Mouse (Mus musculus): ENCODE data around the gene Olfr1008. TPM values are rescaled to one million over a fixed set of nuclear protein-coding genes. Genes with fewer than 3 reads are reported as not detected.
"Not testable (repeated sequence)": the region's sequence is repeated elsewhere in the genome, so short reads cannot be mapped to it uniquely, and the experiment has no call there.

The Olfr1008 gene
- polyA plus RNA-seq (2016; fragmentation: Nextera tagmentation; extraction: Ambion mirVana), result not detected in 2 replicates

DNA sequence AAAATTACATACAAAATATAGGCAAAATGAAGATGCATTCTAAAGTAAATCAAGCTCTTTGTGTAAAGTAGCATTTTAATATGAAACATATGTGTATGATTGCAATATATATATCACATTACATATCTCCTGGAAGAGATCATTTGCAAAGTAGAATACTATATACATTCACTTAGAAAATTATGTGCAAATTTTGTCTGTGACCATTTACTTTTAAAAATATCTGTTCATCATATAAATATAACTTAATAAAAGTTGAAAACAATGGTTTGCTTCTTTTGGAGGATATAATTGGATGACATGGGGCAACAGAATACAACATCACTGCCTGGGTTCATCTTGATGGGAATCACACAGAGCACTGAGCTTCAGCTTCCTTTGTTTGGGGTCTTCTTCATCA, at the start of gene Olfr1008:
Olfr1008 (plus strand) TSS at position 301 of the 400 bp plus-strand sequence.
- H3K27ac ChIP-seq, result no peak within 1 kb of the TSS
- H3K4me2 ChIP-seq, result no peak within 1 kb of the TSS
- no peaks in the 10 kb centered on the region for H3K4me1 ChIP-seq (replicated peaks)
- no peak within 1 kb of the TSS for H3K9ac ChIP-seq (replicated peaks)
- no peak for ATAC-seq (ENCODE audit: insufficient number of reproducible peaks, insufficient read depth, low FRiP score, low TSS enrichment, low read depth)
- no peaks in the 10 kb centered on the region for H3K36me3 ChIP-seq
- H3K27me3 ChIP-seq, result no peaks in the 10 kb centered on the region
- no peak within 1 kb of the TSS for H3K4me3 ChIP-seq (replicated peaks)
- H3K9me3 ChIP-seq, result peaks cover 4% of the 10 kb centered on the region; the same call in 1 of the 2 replicates

DNA sequence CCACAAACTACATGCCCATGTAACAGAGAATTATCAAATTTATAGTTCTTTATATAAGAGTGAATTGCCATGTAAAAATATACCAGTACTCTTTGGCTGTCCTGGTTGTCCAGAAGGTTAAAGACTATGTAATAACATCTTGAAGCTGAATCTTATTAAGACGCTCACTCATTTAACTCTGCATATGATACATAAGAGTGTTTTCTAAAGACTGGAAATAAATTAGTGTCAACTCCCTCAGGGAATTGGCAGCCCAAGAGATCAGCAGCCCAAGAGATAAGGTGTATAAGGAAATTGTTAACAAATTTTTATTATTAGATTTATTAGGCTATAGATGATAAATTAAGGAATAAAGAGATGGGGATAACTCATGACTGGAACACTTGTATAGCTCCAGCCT, 38.6 kb upstream of the Olfr1008 start, which contains the start of gene Olfr1002:
Olfr1002 (minus strand) TSS at position 101 of the 400 bp plus-strand sequence.
- H3K4me1 ChIP-seq (replicated peaks), result no peaks in the 10 kb centered on the region
- no peak within 1 kb of the TSS for H3K4me2 ChIP-seq
- no peaks in the 10 kb centered on the region for H3K27me3 ChIP-seq
- no peaks in the 10 kb centered on the region for H3K36me3 ChIP-seq
- H3K27ac ChIP-seq, result no peak within 1 kb of the TSS
- H3K9me3 ChIP-seq, result no peaks in the 10 kb centered on the region
- 93% methylated on average over 1 of the region's 1 CpGs for whole genome bisulfite sequencing
- H3K4me3 ChIP-seq (replicated peaks), result no peak within 1 kb of the TSS
- no peak for ATAC-seq (ENCODE audit: insufficient number of reproducible peaks, insufficient read depth, low FRiP score, low TSS enrichment, low read depth)
- H3K9ac ChIP-seq (replicated peaks), result no peak within 1 kb of the TSS

GRCm38 (mm10) chr2:85664355-85664754, 24.9 kb upstream of the Olfr1008 start, which contains the start of gene Olfr154:
TSS of gene Olfr154 (minus strand) at chr2:85664455.
- not testable (repeated sequence) for H3K4me2 ChIP-seq; H3K4me3 ChIP-seq (replicated peaks); H3K9ac ChIP-seq (replicated peaks); H3K27me3 ChIP-seq; H3K27ac ChIP-seq; ATAC-seq (ENCODE audit: insufficient number of reproducible peaks, insufficient read depth, low FRiP score, low TSS enrichment, low read depth); H3K9me3 ChIP-seq; H3K36me3 ChIP-seq; H3K4me1 ChIP-seq (replicated peaks)

DNA sequence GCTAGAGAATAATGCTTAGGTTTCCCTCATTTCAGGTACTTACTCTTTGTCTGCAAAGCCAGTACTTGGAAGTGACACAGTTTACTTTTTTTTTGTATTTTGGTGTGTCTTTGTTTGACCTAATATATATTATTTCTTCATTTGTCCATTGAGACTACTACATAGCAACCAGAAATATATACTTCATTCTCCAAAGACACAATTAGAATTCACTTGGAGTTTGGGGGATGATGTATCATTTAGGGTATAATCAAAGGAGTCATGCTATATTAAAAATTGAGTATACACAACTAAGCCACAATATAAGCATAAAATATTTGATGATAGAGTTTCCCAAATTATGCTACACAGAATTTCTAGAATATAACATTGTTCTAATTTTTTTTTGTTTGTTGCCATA, 10.6 kb upstream of the Olfr1008 start, which contains the start of gene Olfr1006:
Olfr1006 (minus strand) TSS at position 101 of the 400 bp plus-strand sequence.
- no peak within 1 kb of the TSS for H3K4me3 ChIP-seq (replicated peaks)
- H3K9ac ChIP-seq (replicated peaks), result no peak within 1 kb of the TSS
- H3K27me3 ChIP-seq, result no peaks in the 10 kb centered on the region
- H3K9me3 ChIP-seq, result no peaks in the 10 kb centered on the region
- no peak within 1 kb of the TSS for H3K4me2 ChIP-seq
- no peak within 1 kb of the TSS for H3K27ac ChIP-seq
- no peak for ATAC-seq (ENCODE audit: insufficient number of reproducible peaks, insufficient read depth, low FRiP score, low TSS enrichment, low read depth)
- H3K36me3 ChIP-seq, result no peaks in the 10 kb centered on the region
- no peaks in the 10 kb centered on the region for H3K4me1 ChIP-seq (replicated peaks)

GRCm38 (mm10) chr2:85710680-85711079, 21.4 kb downstream of the Olfr1008 start:
- not testable (repeated sequence) for H3K4me2 ChIP-seq; H3K4me1 ChIP-seq (replicated peaks); H3K36me3 ChIP-seq; H3K9me3 ChIP-seq; ATAC-seq (ENCODE audit: insufficient number of reproducible peaks, insufficient read depth, low FRiP score, low TSS enrichment, low read depth); H3K9ac ChIP-seq (replicated peaks); H3K4me3 ChIP-seq (replicated peaks); H3K27me3 ChIP-seq; H3K27ac ChIP-seq
- WGBS, result 30% methylated on average over 2 of the region's 2 CpGs

DNA sequence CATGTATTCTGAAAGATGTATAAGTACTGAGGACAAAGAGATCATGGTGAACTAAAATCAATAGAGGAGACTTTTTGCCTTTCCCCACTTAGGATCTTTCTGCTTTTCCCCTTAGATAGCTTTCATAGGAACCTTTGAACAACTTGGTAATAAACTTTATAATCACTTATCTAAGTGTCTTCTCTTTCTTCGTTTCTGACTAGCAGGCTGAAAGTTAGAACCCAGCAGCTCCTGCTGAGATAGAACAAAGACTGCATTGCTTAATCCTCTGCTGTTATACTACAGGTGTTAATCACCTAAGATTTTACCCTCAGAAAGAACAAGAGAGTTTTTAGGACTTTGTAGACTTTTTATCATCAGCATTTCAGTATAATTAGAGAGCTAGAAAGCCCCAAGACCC, 21.9 kb downstream of the Olfr1008 start:
- Histone ChIP-seq H3K27ac (no peak overlapping the region), H3K4me2 (no peak overlapping the region), H3K4me1 (replicated peaks) (no peaks in the 10 kb centered on the region), H3K4me3 (replicated peaks) (no peak overlapping the region), H3K36me3 (no peaks in the 10 kb centered on the region), H3K9me3 (no peaks in the 10 kb centered on the region), H3K9ac (replicated peaks) (no peak overlapping the region), H3K27me3 (no peaks in the 10 kb centered on the region)
- WGBS, result 9% methylated on average over 1 of the region's 1 CpGs
- ATAC-seq (ENCODE audit: insufficient number of reproducible peaks, insufficient read depth, low FRiP score, low TSS enrichment, low read depth), result no peak

GRCm38 (mm10) chr2:85715119-85715518, 25.9 kb downstream of the Olfr1008 start, which contains the start of gene Olfr1009:
TSS of gene Olfr1009 (plus strand) at chr2:85715419.
- no peak within 1 kb of the TSS for H3K4me3 ChIP-seq (replicated peaks)
- H3K9ac ChIP-seq (replicated peaks), result no peak within 1 kb of the TSS
- no peak for ATAC-seq (ENCODE audit: insufficient number of reproducible peaks, insufficient read depth, low FRiP score, low TSS enrichment, low read depth)
- no peaks in the 10 kb centered on the region for H3K36me3 ChIP-seq
- no peaks in the 10 kb centered on the region for H3K4me1 ChIP-seq (replicated peaks)
- H3K27ac ChIP-seq, result no peak within 1 kb of the TSS
- no peaks in the 10 kb centered on the region for H3K9me3 ChIP-seq
- H3K27me3 ChIP-seq, result no peaks in the 10 kb centered on the region
- H3K4me2 ChIP-seq, result no peak within 1 kb of the TSS
- WGBS, result 85% methylated on average over 1 of the region's 1 CpGs

DNA sequence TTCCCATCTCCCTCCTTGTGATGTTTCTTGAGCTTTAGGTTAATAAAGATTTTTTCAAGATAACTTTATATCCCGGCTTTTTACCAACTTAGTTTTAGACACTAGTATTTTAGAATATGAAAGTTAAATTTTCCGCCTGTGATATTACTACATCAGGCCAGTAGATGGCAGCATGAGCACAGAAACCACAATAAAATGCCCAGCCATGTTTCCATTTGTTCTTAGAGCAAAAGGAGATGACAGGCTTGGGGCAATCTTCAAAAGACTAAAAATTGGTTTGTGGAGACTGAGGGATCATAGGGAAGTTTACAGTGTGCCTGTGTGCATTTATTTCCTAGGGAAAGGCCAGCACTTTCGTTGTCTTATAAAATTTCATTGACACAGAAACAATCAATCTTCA, 36.6 kb downstream of the Olfr1008 start:
- H3K36me3 ChIP-seq, result no peaks in the 10 kb centered on the region
- H3K9ac ChIP-seq (replicated peaks), result no peak overlapping the region
- no peak overlapping the region for H3K4me2 ChIP-seq
- no peaks in the 10 kb centered on the region for H3K4me1 ChIP-seq (replicated peaks)
- no peaks in the 10 kb centered on the region for H3K27me3 ChIP-seq
- no peak overlapping the region for H3K4me3 ChIP-seq (replicated peaks)
- no peaks in the 10 kb centered on the region for H3K9me3 ChIP-seq
- no peak for ATAC-seq (ENCODE audit: insufficient number of reproducible peaks, insufficient read depth, low FRiP score, low TSS enrichment, low read depth)
- 11% methylated on average over 3 of the region's 3 CpGs for WGBS
- no peak overlapping the region for H3K27ac ChIP-seq

Other genes with a start within 250 kb of the Olfr1008 start
- gene Olfr995, start 245.8 kb upstream of the Olfr1008 start, polyA plus RNA-seq (2016; fragmentation: Nextera tagmentation; extraction: Ambion mirVana), result not detected in 2 replicates
- gene 4833423E24Rik, start 170.4 kb upstream of the Olfr1008 start, polyA plus RNA-seq (2016; fragmentation: Nextera tagmentation; extraction: Ambion mirVana), result not detected in 2 replicates
- gene Olfr996, start 110.2 kb upstream of the Olfr1008 start, polyA plus RNA-seq (2016; fragmentation: Nextera tagmentation; extraction: Ambion mirVana), result not detected in 2 replicates
- not detected in 2 replicates for gene Olfr998, start 100.5 kb upstream of the Olfr1008 start, polyA plus RNA-seq (2016; fragmentation: Nextera tagmentation; extraction: Ambion mirVana)
- gene Olfr1000, start 77.5 kb upstream of the Olfr1008 start, polyA plus RNA-seq (2016; fragmentation: Nextera tagmentation; extraction: Ambion mirVana), result not detected in 2 replicates
- not detected in 2 replicates for gene Olfr1002, start 38.7 kb upstream of the Olfr1008 start, polyA plus RNA-seq (2016; fragmentation: Nextera tagmentation; extraction: Ambion mirVana)
- not detected in 2 replicates for gene Olfr154, start 25.0 kb upstream of the Olfr1008 start, polyA plus RNA-seq (2016; fragmentation: Nextera tagmentation; extraction: Ambion mirVana)
- gene Olfr1006, start 10.7 kb upstream of the Olfr1008 start, polyA plus RNA-seq (2016; fragmentation: Nextera tagmentation; extraction: Ambion mirVana), result not detected in 2 replicates
- gene Olfr1009, start 26.0 kb downstream of the Olfr1008 start, polyA plus RNA-seq (2016; fragmentation: Nextera tagmentation; extraction: Ambion mirVana), result not detected in 2 replicates
- gene Olfr1012, start 73.3 kb downstream of the Olfr1008 start, polyA plus RNA-seq (2016; fragmentation: Nextera tagmentation; extraction: Ambion mirVana), result not detected in 2 replicates
- not detected in 2 replicates for gene Olfr1013, start 77.7 kb downstream of the Olfr1008 start, polyA plus RNA-seq (2016; fragmentation: Nextera tagmentation; extraction: Ambion mirVana)
- gene Olfr1014, start 83.3 kb downstream of the Olfr1008 start, polyA plus RNA-seq (2016; fragmentation: Nextera tagmentation; extraction: Ambion mirVana), result not detected in 2 replicates
- not detected in 2 replicates for gene Olfr1015, start 92.6 kb downstream of the Olfr1008 start, polyA plus RNA-seq (2016; fragmentation: Nextera tagmentation; extraction: Ambion mirVana)
- gene Olfr1016, start 113.1 kb downstream of the Olfr1008 start, polyA plus RNA-seq (2016; fragmentation: Nextera tagmentation; extraction: Ambion mirVana), result not detected in 2 replicates
- not detected in 2 replicates for gene Olfr1018, start 129.0 kb downstream of the Olfr1008 start, polyA plus RNA-seq (2016; fragmentation: Nextera tagmentation; extraction: Ambion mirVana)
- not detected in 2 replicates for gene Olfr1019, start 156.1 kb downstream of the Olfr1008 start, polyA plus RNA-seq (2016; fragmentation: Nextera tagmentation; extraction: Ambion mirVana)
- gene Olfr1020, start 157.6 kb downstream of the Olfr1008 start, polyA plus RNA-seq (2016; fragmentation: Nextera tagmentation; extraction: Ambion mirVana), result not detected in 2 replicates
- not detected in 2 replicates for gene Olfr1022, start 179.2 kb downstream of the Olfr1008 start, polyA plus RNA-seq (2016; fragmentation: Nextera tagmentation; extraction: Ambion mirVana)
- not detected in 2 replicates for gene Olfr1023, start 196.2 kb downstream of the Olfr1008 start, polyA plus RNA-seq (2016; fragmentation: Nextera tagmentation; extraction: Ambion mirVana)
- gene Olfr1024, start 215.6 kb downstream of the Olfr1008 start, polyA plus RNA-seq (2016; fragmentation: Nextera tagmentation; extraction: Ambion mirVana), result not detected in 2 replicates
- gene Olfr1025-ps1, start 225.8 kb downstream of the Olfr1008 start, polyA plus RNA-seq (2016; fragmentation: Nextera tagmentation; extraction: Ambion mirVana), result not detected in 2 replicates
- not detected in 2 replicates for gene Olfr1026, start 232.1 kb downstream of the Olfr1008 start, polyA plus RNA-seq (2016; fragmentation: Nextera tagmentation; extraction: Ambion mirVana)

Data from limb, embryonic 12.5 days (tissue).